In genomic region chr16:77632315-77632881, GRCm38 (mm10) we compare ENCODE assay signal across 21 mouse cellular contexts. TPM values are rescaled to one million over a fixed set of nuclear protein-coding genes. Genes with fewer than 3 reads are reported as not detected.
"Had no signal": no experiment of that assay in that cellular context is flagged by ENCODE, and none has a peak within 500 bp of the region (broad histone marks: within the 10 kb centered on the region; RNA-seq: fewer than 3 reads in every experiment).

No protein-coding gene starts in this region.

- H3K4me1 ChIP-seq: megakaryocyte, embryonic 14.5 days had no signal

- H3K4me2 ChIP-seq: hindbrain, embryonic 15.5 days; limb, embryonic 13.5 days; midbrain, embryonic 12.5 days had no signal

- ATAC-seq: inflammation-experienced regulatory T-cells, adult 6 months had no signal

- H3K4me3 ChIP-seq: hindbrain, embryonic 15.5 days; limb, embryonic 13.5 days; megakaryocyte, embryonic 14.5 days; midbrain, embryonic 12.5 days had no signal

- DNase-seq: layer of hippocampus, adult 9-11 months; left cerebral cortex, postnatal 4 days; lung, adult 18-20 months; lung, postnatal 4 days; right cerebral cortex, adult 18-20 months; right cerebral cortex, postnatal 25 days; thymus, postnatal 36 days had no signal

- H3K27ac ChIP-seq: hindbrain, embryonic 15.5 days; limb, embryonic 13.5 days; liver, embryonic 14.5 days; midbrain, embryonic 12.5 days had no signal

- H3K27me3 ChIP-seq: hindbrain, embryonic 15.5 days; limb, embryonic 13.5 days; megakaryocyte, embryonic 14.5 days; midbrain, embryonic 12.5 days had no signal

- H3K9me3 ChIP-seq: hindbrain, embryonic 15.5 days; limb, embryonic 13.5 days; megakaryocyte, embryonic 14.5 days; midbrain, embryonic 12.5 days had no signal

- H3K36me3 ChIP-seq: hindbrain, embryonic 15.5 days; limb, embryonic 13.5 days; midbrain, embryonic 12.5 days had no signal

- H3K9ac ChIP-seq: hindbrain, embryonic 15.5 days; limb, embryonic 13.5 days; liver, embryonic 14.5 days; midbrain, embryonic 12.5 days had no signal

RNA-seq across cellular contexts. Expression of gene Gm11146, which starts 30.5 kb away (rescaled TPM):
- total RNA-seq: layer of hippocampus, adult 18-20 months; left cerebral cortex, postnatal 4 days; liver, adult 2 months; midbrain, postnatal 0 days had no signal
- polyA plus RNA-seq: hindbrain, embryonic 15.5 days; inflammation-experienced regulatory T-cells, adult 6 months; limb, embryonic 13.5 days; liver, adult 2 months; liver, embryonic 14.5 days; lung, embryonic 16.5 days; midbrain, embryonic 12.5 days; midbrain, postnatal 0 days; neural tube, embryonic 14.5 days; small intestine, adult 2 months; stomach, embryonic 16.5 days; thymus, postnatal 0 days had no signal
